Mouse (Mus musculus) CH12.LX (cell line): ENCODE data around the gene Dnajc28. TPM values are rescaled to one million over a fixed set of nuclear protein-coding genes. Genes with fewer than 3 reads are reported as not detected.

Experiments
- DNase-seq: peaks from one replicate; pipeline ENCODE4 v3.0.0-alpha.2; 2013; ENCODE audit errors: extremely low read depth
- H3K27ac ChIP-seq: 2 replicates; pipeline ENCODE4 v1.5.1; 2012; ENCODE audit warnings: low read depth, mild to moderate bottlenecking, control low read depth, moderate library complexity; ENCODE audit not compliant: insufficient read depth
- H3K27me3 ChIP-seq: replicated peaks from 2 replicates; pipeline ENCODE3; 2012; ENCODE audit warnings: inconsistent platforms
- H3K36me3 ChIP-seq, 2 experiments: replicated peaks in 1 of 2; 2 replicates each; pipeline versions ENCODE3 to v1.6.1; 2012; ENCODE audit warnings: inconsistent platforms in 1 of 2, low read length in 1 of 2, mild to moderate bottlenecking in 1 of 2, mixed read lengths in 1 of 2, moderate library complexity in 1 of 2; ENCODE audit not compliant: control insufficient read depth in 1 of 2, insufficient read depth in 1 of 2
- H3K4me1 ChIP-seq, 2 experiments: 2 replicates each; pipeline ENCODE4 v1.6.1; 2012; ENCODE audit warnings: inconsistent platforms in 1 of 2, moderate library complexity in 1 of 2; ENCODE audit not compliant: insufficient read depth in 2 of 2, control insufficient read depth in 1 of 2
- H3K4me2 ChIP-seq: 2 replicates; pipeline ENCODE4 v1.6.1; 2012; ENCODE audit warnings: low read depth, mild to moderate bottlenecking, control low read depth; ENCODE audit not compliant: poor library complexity, insufficient read depth, severe bottlenecking
- H3K4me3 ChIP-seq, 3 experiments: fragments of 150-350 bp in 1 of 3; sonication (generic) in 1 of 3; replicated peaks in 1 of 3; 2 replicates each; pipeline versions ENCODE3 to v1.5.1; 2011 to 2012; ENCODE audit warnings: low read depth in 2 of 3, low read length in 2 of 3, mild to moderate bottlenecking in 2 of 3, moderate library complexity in 2 of 3, control low read depth in 1 of 3, improper control_type of control experiment in 1 of 3, inconsistent platforms in 1 of 3, mixed read lengths in 1 of 3; ENCODE audit not compliant: poor library complexity in 1 of 3
- H3K79me2 ChIP-seq: replicated peaks from 2 replicates; pipeline ENCODE4 v1.6.1; 2012; ENCODE audit warnings: mild to moderate bottlenecking, moderate library complexity; ENCODE audit not compliant: control insufficient read depth, poor library complexity, insufficient read depth, severe bottlenecking; ENCODE audit errors: extremely low read depth
- H3K9ac ChIP-seq: 2 replicates; pipeline ENCODE4 v1.6.1; 2012; ENCODE audit warnings: low read depth, mild to moderate bottlenecking, control low read depth, moderate library complexity; ENCODE audit not compliant: insufficient read depth
- H3K9me3 ChIP-seq: replicated peaks from 2 replicates; pipeline ENCODE3; 2012; ENCODE audit warnings: low read length, inconsistent platforms, mixed read lengths
- CHD1 ChIP-seq: IDR thresholded peaks from 2 replicates; pipeline ENCODE4 v1.6.1; 2012; ENCODE audit warnings: low read depth, low read length, improper control_type of control experiment, inconsistent platforms
- ELF1 ChIP-seq: IDR thresholded peaks from 2 replicates; pipeline ENCODE4 v1.6.1; 2014; ENCODE audit warnings: low read depth, mild to moderate bottlenecking, inconsistent platforms, low read length, improper control_type of control experiment
- EP300 ChIP-seq: IDR thresholded peaks from 2 replicates; pipeline ENCODE4 v1.6.1; 2011; ENCODE audit warnings: low read length, improper control_type of control experiment
- GABPA ChIP-seq: IDR thresholded peaks from 2 replicates; pipeline ENCODE4 v1.6.1; 2012; ENCODE audit warnings: low read depth, low read length, improper control_type of control experiment, inconsistent platforms; ENCODE audit not compliant: insufficient replicate concordance
- HCFC1 ChIP-seq: IDR thresholded peaks from 2 replicates; pipeline ENCODE4 v1.6.1; 2012; ENCODE audit warnings: low read depth, mild to moderate bottlenecking, inconsistent platforms, low read length, improper control_type of control experiment
- MXI1 ChIP-seq: IDR thresholded peaks from 2 replicates; pipeline ENCODE4 v1.6.1; 2011; ENCODE audit warnings: mild to moderate bottlenecking, low read depth, low read length, improper control_type of control experiment
- MYC ChIP-seq: IDR thresholded peaks from 2 replicates; pipeline ENCODE4 v1.6.1; 2011; ENCODE audit warnings: low read depth, mild to moderate bottlenecking, improper control_type of control experiment, low read length
- NRF1 ChIP-seq: IDR thresholded peaks from 2 replicates; pipeline ENCODE4 v1.6.1; 2014; ENCODE audit warnings: low read depth, mild to moderate bottlenecking, inconsistent platforms, low read length, improper control_type of control experiment, moderate library complexity
- PAX5 ChIP-seq: IDR thresholded peaks from 2 replicates; pipeline ENCODE4 v1.6.1; 2012; ENCODE audit warnings: low read length, inconsistent platforms, mixed read lengths
- POLR2A ChIP-seq: IDR thresholded peaks from 2 replicates; pipeline ENCODE4 v1.6.1; 2011; ENCODE audit warnings: low read depth, mild to moderate bottlenecking, improper control_type of control experiment, low read length
- POLR2AphosphoS2 ChIP-seq: IDR thresholded peaks from 2 replicates; pipeline ENCODE4 v1.6.1; 2011; ENCODE audit warnings: low read depth, low read length, improper control_type of control experiment
- RAD21 ChIP-seq: IDR thresholded peaks from 2 replicates; pipeline ENCODE4 v1.6.1; 2011; ENCODE audit warnings: low read depth, mild to moderate bottlenecking, low read length, improper control_type of control experiment, moderate library complexity
- USF1 ChIP-seq: IDR thresholded peaks from 2 replicates; pipeline ENCODE4 v1.6.1; 2014; ENCODE audit warnings: low read depth, mild to moderate bottlenecking, inconsistent platforms, low read length, improper control_type of control experiment
- USF2 ChIP-seq: conservative IDR thresholded peaks from 2 replicates; pipeline ENCODE4 v1.6.1; 2011; ENCODE audit warnings: low read depth, low read length, improper control_type of control experiment
- ZC3H11A ChIP-seq: IDR thresholded peaks from 2 replicates; pipeline ENCODE4 v1.6.1; 2012; ENCODE audit warnings: low read depth, mild to moderate bottlenecking, inconsistent platforms, low read length, improper control_type of control experiment
- ZMIZ1 ChIP-seq: IDR thresholded peaks from 2 replicates; pipeline ENCODE4 v1.6.1; 2012; ENCODE audit warnings: low read depth, mild to moderate bottlenecking, inconsistent platforms, low read length, improper control_type of control experiment
- dilution Hi-C: fragments of 300-500 bp; cut with MboI; formaldehyde crosslinking; loops from 2 replicates; pipeline ENCODE4 v1.14.3; 2020; ENCODE audit warnings: low sequenced_read_pairs; ENCODE audit not compliant: extremely low pct_unique_long_range_greater_than_20kb, extremely low pct_ligation_motif_present
- in situ Hi-C: fragments of 300-500 bp; cut with MboI; formaldehyde crosslinking; loops from 3 replicates; pipeline ENCODE4 v1.14.3; 2019; ENCODE audit warnings: low sequenced_read_pairs, low pct_ligation_motif_present, low pct_unique_long_range_greater_than_20kb, mixed read lengths
- polyA plus RNA-seq: library from polyadenylated mRNA; unstranded; fragments of >175 nt; gene quantifications from 2 replicates; pipeline ENCODE4 v1.2.1, GENCODE M21; 2012; ENCODE audit warnings: low read depth; ENCODE audit not compliant: insufficient read length
- total RNA-seq, 2 experiments: library from RNA; depleted of rRNA; stranded (reverse); fragments of 300-350 nt in 1 of 2; fragments of >200 nt in 1 of 2; gene quantifications; 2 replicates each; pipeline ENCODE4 v1.2.3; 2012 to 2014

Gene Dnajc28
- total and polyA plus RNA-seq, 3 experiments = 0.47 to 1.8 (median 0.97) TPM

DNA sequence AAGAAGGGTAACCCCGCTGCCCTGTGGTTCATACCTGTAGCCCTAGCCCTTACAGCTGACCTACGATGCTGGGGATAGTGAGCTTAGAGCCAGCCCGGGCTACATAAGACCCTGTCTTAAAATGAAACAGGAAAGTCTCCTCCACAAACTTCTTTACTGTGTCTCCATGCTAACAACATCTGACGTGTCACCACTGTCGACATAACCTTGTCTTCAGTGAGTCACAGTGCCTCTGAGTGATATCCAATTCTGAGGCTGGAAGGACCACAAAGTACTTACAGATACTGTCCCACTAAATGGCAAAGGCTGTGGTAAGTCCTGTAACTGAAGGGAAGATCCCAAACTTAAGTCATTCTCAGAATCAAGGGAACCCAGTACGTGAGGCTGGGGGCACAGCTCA, 32.6 kb downstream of the Dnajc28 start:
- dilution Hi-C loops = no loop called here
- no peaks in the 10 kb centered on the region for H3K79me2 ChIP-seq
- no peak overlapping the region for H3K4me3 ChIP-seq

DNA sequence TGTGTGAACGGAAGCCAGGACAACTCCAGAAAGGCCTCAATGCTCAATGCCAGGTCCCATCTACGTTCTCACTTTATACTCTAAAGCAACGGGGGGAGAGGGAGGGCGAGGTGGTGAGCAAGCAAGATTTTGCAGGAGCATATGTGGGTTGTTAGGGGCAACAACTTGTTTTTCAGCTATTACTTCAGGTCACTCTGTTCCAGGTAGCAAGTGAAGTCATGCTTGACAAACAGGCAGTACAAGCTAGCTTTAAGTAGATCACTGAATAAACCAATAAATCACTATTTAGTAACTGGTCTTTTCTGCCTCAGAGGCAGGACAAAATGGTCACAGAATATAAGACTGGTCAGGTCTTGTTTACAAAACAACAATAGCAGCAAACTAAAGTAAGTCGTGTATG, 33.2 kb downstream of the Dnajc28 start:
- dilution Hi-C loops (no loop called here), in situ Hi-C loops (no loop called here)
- Histone ChIP-seq H3K4me2 (no peak overlapping the region), H3K4me1 (peaks cover 2 to 10% of the 10 kb centered on the region in 2 experiments; a peak in 3 of 4 replicates), H3K79me2 (no peaks in the 10 kb centered on the region), H3K9me3 (no peaks in the 10 kb centered on the region), H3K9ac (no peak overlapping the region), H3K36me3 (peaks cover 3 to 41% of the 10 kb centered on the region in 2 experiments), H3K27ac (no peak overlapping the region), H3K27me3 (no peaks in the 10 kb centered on the region), H3K4me3 (no peak overlapping the region)
- no peak for TF ChIP-seq RAD21
- no peak for TF ChIP-seq ZC3H11A
- no peak for DNase-seq

More for the DNA sequence above, 32.6 kb downstream of the Dnajc28 start:
- in situ Hi-C loops = no loop called here
- DNase-seq = no peak
- Histone ChIP-seq H3K27ac (no peak overlapping the region), H3K9ac (no peak overlapping the region), H3K27me3 (no peaks in the 10 kb centered on the region), H3K36me3 (peaks cover 3 to 38% of the 10 kb centered on the region in 2 experiments), H3K9me3 (no peaks in the 10 kb centered on the region), H3K4me2 (no peak overlapping the region), H3K4me1 (peaks cover 2 to 10% of the 10 kb centered on the region in 2 experiments; a peak in 3 of 4 replicates)
- TF ChIP-seq ZMIZ1 (no peak), MYC (no peak), PAX5 (no peak), RAD21 (no peak), EP300 (no peak), ELF1 (no peak), POLR2AphosphoS2 (no peak), POLR2A (no peak), GABPA (no peak), ZC3H11A (no peak), MXI1 (no peak), USF2 (no peak), USF1 (no peak), NRF1 (no peak), CHD1 (no peak), HCFC1 (no peak)
